Comparison of ENCODE assay signal across 9 mouse cellular contexts in genomic region chr6:144154892-144155424, GRCm38 (mm10).
A peak's percentile ranks its signal among the peaks of the same experiment; 100 is the strongest.
DNase-seq lines count a peak whose midpoint lies in the region; ATAC-seq and TF ChIP-seq lines count a peak whose summit lies in the region.
"Had no signal": no experiment of that assay in that cellular context is flagged by ENCODE, and none has a peak within 500 bp of the region (broad histone marks: within the 10 kb centered on the region; RNA-seq: fewer than 3 reads in every experiment).

No protein-coding gene starts in this region.

- H3K9me3 ChIP-seq in stomach, embryonic 16.5 days (replicated peaks; ENCODE audit: control insufficient read depth, low read length) = no peaks in the 10 kb centered on the region
- no peaks in the 10 kb centered on the region for H3K9me3 ChIP-seq in stomach, postnatal 0 days (ENCODE audit: control insufficient read depth, low read length)
- H3K9me3 ChIP-seq in hindbrain, embryonic 12.5 days (replicated peaks) = no peaks in the 10 kb centered on the region
- H3K9me3 ChIP-seq in liver, embryonic 12.5 days (replicated peaks) = no peaks in the 10 kb centered on the region
- no peaks in the 10 kb centered on the region for H3K9me3 ChIP-seq in heart, embryonic 12.5 days (replicated peaks)

- H3K9ac ChIP-seq in stomach, embryonic 16.5 days (ENCODE audit: low read length) = no peak overlapping the region
- H3K9ac ChIP-seq in stomach, postnatal 0 days (ENCODE audit: low read length) = no peak overlapping the region
- no peak overlapping the region for H3K9ac ChIP-seq in hindbrain, embryonic 12.5 days
- no peak overlapping the region for H3K9ac ChIP-seq in liver, embryonic 12.5 days
- H3K9ac ChIP-seq in heart, embryonic 12.5 days = no peak overlapping the region

- intact Hi-C loops in left cerebral cortex, postnatal 4 days (cut with DNase I) = no loop called here

- H3K4me3 ChIP-seq in stomach, embryonic 16.5 days (replicated peaks; ENCODE audit: low read length) = no peak overlapping the region
- no peak overlapping the region for H3K4me3 ChIP-seq in stomach, postnatal 0 days (ENCODE audit: low read depth, low read length)
- H3K4me3 ChIP-seq in hindbrain, embryonic 12.5 days = no peak overlapping the region
- no peak overlapping the region for H3K4me3 ChIP-seq in liver, embryonic 12.5 days
- H3K4me3 ChIP-seq in heart, embryonic 12.5 days = no peak overlapping the region
- H3K4me3 ChIP-seq: heart, adult 2 months had no signal

- no peak for DNase-seq in stomach, postnatal 0 days (ENCODE audit: low spot score)
- DNase-seq in left cerebral cortex, postnatal 4 days = peak; percentile 60
- no peak for DNase-seq in thymus, adult 18-20 months
- DNase-seq: heart, adult 2 months had no signal

- WGBS in stomach, embryonic 16.5 days = 61% methylated on average over 9 of the region's 9 CpGs
- 60% methylated on average over 9 of the region's 9 CpGs for WGBS in stomach, postnatal 0 days
- WGBS in hindbrain, embryonic 12.5 days = 20% methylated on average over 9 of the region's 9 CpGs
- 65% methylated on average over 9 of the region's 9 CpGs for WGBS in liver, embryonic 12.5 days (ENCODE audit: insufficient replicate concordance)
- WGBS in heart, embryonic 12.5 days = 71% methylated on average over 9 of the region's 9 CpGs

- H3K36me3 ChIP-seq in stomach, embryonic 16.5 days (ENCODE audit: control insufficient read depth, insufficient read depth, low read length) = no peaks in the 10 kb centered on the region
- H3K36me3 ChIP-seq in stomach, postnatal 0 days (ENCODE audit: control insufficient read depth, insufficient read depth, low read length) = no peaks in the 10 kb centered on the region
- H3K36me3 ChIP-seq in hindbrain, embryonic 12.5 days = no peaks in the 10 kb centered on the region
- no peaks in the 10 kb centered on the region for H3K36me3 ChIP-seq in liver, embryonic 12.5 days
- H3K36me3 ChIP-seq in heart, embryonic 12.5 days = no peaks in the 10 kb centered on the region

- no peaks in the 10 kb centered on the region for H3K4me1 ChIP-seq in stomach, embryonic 16.5 days (ENCODE audit: control insufficient read depth, insufficient read depth, low read length)
- H3K4me1 ChIP-seq in stomach, postnatal 0 days (replicated peaks; ENCODE audit: control insufficient read depth, insufficient read depth) = no peaks in the 10 kb centered on the region
- peaks cover 14% of the 10 kb centered on the region for H3K4me1 ChIP-seq in hindbrain, embryonic 12.5 days
- H3K4me1 ChIP-seq in liver, embryonic 12.5 days = peaks cover 13% of the 10 kb centered on the region; the same call in 1 of the 2 replicates
- peaks cover 16% of the 10 kb centered on the region for H3K4me1 ChIP-seq in heart, embryonic 12.5 days (replicated peaks)

- no peak overlapping the region for H3K4me2 ChIP-seq in stomach, embryonic 16.5 days (ENCODE audit: low read depth, low read length)
- H3K4me2 ChIP-seq in stomach, postnatal 0 days (replicated peaks; ENCODE audit: low read depth) = no peak overlapping the region
- H3K4me2 ChIP-seq in hindbrain, embryonic 12.5 days (replicated peaks) = peak overlapping the region; percentile 25; the same call in 1 of the 2 replicates
- no peak overlapping the region for H3K4me2 ChIP-seq in liver, embryonic 12.5 days
- no peak overlapping the region for H3K4me2 ChIP-seq in heart, embryonic 12.5 days

- ATAC-seq in stomach, embryonic 16.5 days (ENCODE audit: insufficient read depth, low FRiP score) = no peak
- no peak for ATAC-seq in stomach, postnatal 0 days (ENCODE audit: low FRiP score, low TSS enrichment)
- ATAC-seq in hindbrain, embryonic 12.5 days (ENCODE audit: low FRiP score) = peak; percentile 69
- ATAC-seq in monocyte, adult 5-6 weeks (replicated peaks; ENCODE audit: insufficient number of reproducible peaks, low FRiP score, low TSS enrichment, poor library complexity, severe bottlenecking) = no peak
- no peak for ATAC-seq in liver, embryonic 12.5 days
- no peak for ATAC-seq in heart, embryonic 12.5 days (ENCODE audit: insufficient number of reproducible peaks, low FRiP score)

- no peak for TF ChIP-seq EP300 in stomach, postnatal 0 days (optimal IDR thresholded peaks at IDR 0.05)

- no peaks in the 10 kb centered on the region for H3K27me3 ChIP-seq in stomach, embryonic 16.5 days (ENCODE audit: control insufficient read depth, insufficient read depth, low read length)
- H3K27me3 ChIP-seq in stomach, postnatal 0 days (ENCODE audit: control insufficient read depth, insufficient read depth, low read length) = no peaks in the 10 kb centered on the region
- no peaks in the 10 kb centered on the region for H3K27me3 ChIP-seq in hindbrain, embryonic 12.5 days
- no peaks in the 10 kb centered on the region for H3K27me3 ChIP-seq in liver, embryonic 12.5 days (replicated peaks)
- H3K27me3 ChIP-seq in heart, embryonic 12.5 days (replicated peaks) = no peaks in the 10 kb centered on the region

- TF ChIP-seq CTCF in stomach, postnatal 0 days (IDR thresholded peaks at IDR 0.05; ENCODE audit: low read depth) = no peak

- peak overlapping the region; percentile 25; the same call in 1 of the 2 replicates for H3K27ac ChIP-seq in stomach, embryonic 16.5 days (ENCODE audit: low read length)
- H3K27ac ChIP-seq in stomach, postnatal 0 days (replicated peaks) = no peak overlapping the region
- peak overlapping the region; percentile 71 for H3K27ac ChIP-seq in hindbrain, embryonic 12.5 days
- H3K27ac ChIP-seq in liver, embryonic 12.5 days = no peak overlapping the region
- H3K27ac ChIP-seq in heart, embryonic 12.5 days (ENCODE audit: poor library complexity, severe bottlenecking) = no peak overlapping the region
- H3K27ac ChIP-seq: heart, adult 2 months had no signal

Comparison
In these comparisons a context has a peak if more than half of its experiments do, and no peak if none do; other contexts are left out.
1. H3K27ac ChIP-seq: peak in stomach, embryonic 16.5 days (single experiment) and hindbrain, embryonic 12.5 days (single experiment); none in stomach, postnatal 0 days (single experiment), liver, embryonic 12.5 days (single experiment) and heart, embryonic 12.5 days (single experiment).